Mouse (Mus musculus) embryo, embryonic 11.5 days (tissue): ENCODE results near the gene Mcat.

Experiments used
- DNase-seq: peaks from one replicate; pipeline ENCODE4 v3.0.0-alpha.2; 2012; ENCODE audit warnings: low read depth, low spot score

Mcat gene

DNA sequence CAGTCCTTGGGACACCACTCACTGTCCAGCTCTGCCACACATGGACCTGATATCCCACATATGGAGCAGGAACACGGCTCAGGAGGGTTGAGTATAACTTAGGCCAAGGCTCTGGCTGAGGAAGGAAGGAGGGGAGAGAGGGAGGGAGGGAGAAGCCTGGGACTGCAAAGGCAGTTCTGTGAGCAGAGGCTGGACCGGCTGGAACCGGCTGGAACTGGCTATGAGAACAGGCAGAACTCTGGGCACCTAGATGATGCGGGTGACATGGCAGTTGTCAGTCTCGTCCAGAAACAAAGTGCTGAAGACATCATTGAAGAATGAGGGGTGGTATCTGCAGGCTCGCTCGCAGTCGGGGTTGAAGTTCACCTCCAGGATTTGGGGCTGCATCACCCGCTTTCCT is 13.1 kb upstream of the Mcat start:
- DNase-seq: no peak

GRCm38 (mm10) chr15:83575543-83575942 is 12.0 kb upstream of the Mcat start:
- no peak for DNase-seq

- DNase-seq: no peak
Measured at GRCm38 (mm10) chr15:83574731-83575351, 11.3 kb upstream of the Mcat start.

DNA sequence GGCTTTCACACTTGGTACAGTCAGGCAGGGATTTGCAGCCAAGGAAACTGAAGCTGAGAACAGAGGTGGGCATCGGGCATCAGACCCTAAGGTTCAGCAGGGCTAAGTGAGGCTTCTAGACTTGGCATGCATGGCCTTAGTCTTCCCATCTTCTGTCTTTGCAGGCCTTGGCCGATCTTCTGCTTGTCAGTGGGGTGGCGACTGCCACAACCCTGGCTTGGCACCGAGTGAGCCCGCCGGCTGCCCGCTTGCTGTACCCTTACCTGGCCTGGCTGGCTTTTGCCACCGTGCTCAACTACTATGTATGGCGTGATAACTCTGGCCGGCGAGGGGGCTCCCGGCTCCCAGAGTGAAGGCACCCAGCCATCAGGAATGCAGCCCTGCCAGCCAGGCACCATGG is 10.0 kb upstream of the Mcat start:
- DNase-seq: no peak

DNA sequence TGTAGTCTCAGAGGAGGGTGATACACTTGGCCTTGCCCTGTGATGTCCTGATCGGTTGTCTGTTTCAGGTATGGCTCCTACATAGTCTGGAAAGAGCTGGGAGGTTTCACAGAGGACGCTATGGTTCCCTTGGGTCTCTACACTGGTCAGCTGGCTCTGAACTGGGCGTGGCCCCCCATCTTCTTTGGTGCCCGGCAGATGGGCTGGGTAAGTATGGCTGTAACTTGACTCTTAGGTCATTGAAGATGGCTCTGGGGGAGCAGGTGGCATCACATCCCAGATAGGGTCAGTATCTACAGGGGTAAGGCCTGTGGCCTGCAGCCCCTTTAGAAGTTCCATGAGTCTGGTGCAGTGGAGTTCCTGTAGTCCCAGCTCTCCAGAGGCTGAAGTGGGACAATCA is 8.5 kb upstream of the Mcat start:
- no peak for DNase-seq

- no peak for DNase-seq
Measured at GRCm38 (mm10) chr15:83571636-83572035, 8.0 kb upstream of the Mcat start.

GRCm38 (mm10) chr15:83570641-83571040 is 7.1 kb upstream of the Mcat start:
- no peak for DNase-seq

GRCm38 (mm10) chr15:83569682-83570081 is 6.1 kb upstream of the Mcat start:
- DNase-seq: no peak

- no peak for DNase-seq
Measured at GRCm38 (mm10) chr15:83568544-83568943, 5.0 kb upstream of the Mcat start.

DNA sequence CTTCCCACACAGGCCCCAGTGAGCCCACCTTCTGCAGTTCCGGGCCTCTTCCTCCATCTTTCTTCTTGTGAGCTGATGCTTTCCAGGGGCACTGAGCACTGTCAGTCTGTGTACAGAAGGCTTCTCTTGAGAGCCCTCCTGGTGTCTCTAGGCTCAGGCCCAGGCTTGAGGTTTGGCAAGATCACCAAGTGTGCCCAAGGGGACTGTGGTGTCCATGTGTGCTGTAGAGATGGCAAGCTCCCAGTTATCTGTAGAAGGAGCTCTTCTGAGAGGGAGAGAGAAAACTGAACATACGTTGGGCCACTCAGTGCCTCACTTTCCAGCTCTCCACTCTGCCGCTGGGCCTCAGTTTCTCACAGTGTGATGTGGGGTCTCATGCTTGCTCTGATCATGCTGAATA is 4.1 kb upstream of the Mcat start:
- DNase-seq: no peak

GRCm38 (mm10) chr15:83566006-83566405 is 2.4 kb upstream of the Mcat start:
- no peak for DNase-seq

DNA sequence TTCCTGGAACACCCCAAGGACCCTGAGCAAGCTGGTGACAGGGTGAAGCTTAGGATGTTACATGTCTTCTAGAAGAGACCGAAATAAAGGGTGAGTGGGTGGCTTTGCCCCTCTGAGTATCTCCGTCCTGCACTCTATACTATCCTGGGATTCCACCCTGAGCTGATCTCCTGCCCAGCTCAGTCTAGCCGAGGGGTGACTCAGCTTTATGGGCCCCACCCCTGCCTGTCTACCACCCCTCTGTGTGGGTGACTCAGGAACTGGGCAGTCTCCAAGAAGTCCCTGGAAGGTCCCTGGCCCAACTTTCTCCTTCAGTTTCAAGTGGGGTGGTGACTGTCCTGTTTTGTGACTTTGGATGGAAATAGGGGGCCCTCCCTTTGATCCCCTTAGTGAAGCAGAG is 1.8 kb upstream of the Mcat start:
- no peak for DNase-seq

GRCm38 (mm10) chr15:83563857-83564651 is 467 bp upstream of the Mcat start:
- DNase-seq: no peak

GRCm38 (mm10) chr15:83562626-83563270 is 839 bp downstream of the Mcat start:
- DNase-seq: no peak

DNA sequence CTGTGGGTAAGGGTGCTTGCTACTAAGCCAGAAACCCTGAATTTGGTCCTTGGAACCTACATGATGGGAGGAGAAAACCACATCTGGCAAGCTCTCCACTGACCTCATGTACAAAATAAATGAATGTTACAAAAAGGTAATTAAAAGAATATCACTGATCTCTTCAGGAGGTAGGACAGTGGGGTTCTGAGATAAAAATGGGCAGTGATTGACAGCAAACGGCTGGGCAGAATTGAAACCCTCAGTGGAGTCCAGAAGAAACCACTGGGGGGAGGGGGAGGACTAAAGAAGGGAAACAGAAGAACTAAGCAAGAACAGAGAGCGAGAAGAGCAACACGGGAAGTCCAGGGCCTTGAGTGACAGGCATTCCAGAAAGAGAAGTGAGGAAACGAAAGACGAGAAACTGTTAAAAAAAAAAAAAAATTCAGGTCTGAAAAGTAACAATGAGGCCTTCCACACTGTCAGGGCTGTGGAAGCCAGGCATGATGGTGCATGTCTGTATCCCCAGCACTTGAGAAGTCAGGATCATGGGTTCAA is 2.6 kb downstream of the Mcat start:
- DNase-seq: no peak

- DNase-seq: peak; percentile 84
Measured at GRCm38 (mm10) chr15:83555161-83555974, 8.2 kb downstream of the Mcat start.

- DNase-seq: no peak
Measured at GRCm38 (mm10) chr15:83553831-83554230, 9.8 kb downstream of the Mcat start.

GRCm38 (mm10) chr15:83550137-83550536 is 13.4 kb downstream of the Mcat start:
- DNase-seq: no peak

DNA sequence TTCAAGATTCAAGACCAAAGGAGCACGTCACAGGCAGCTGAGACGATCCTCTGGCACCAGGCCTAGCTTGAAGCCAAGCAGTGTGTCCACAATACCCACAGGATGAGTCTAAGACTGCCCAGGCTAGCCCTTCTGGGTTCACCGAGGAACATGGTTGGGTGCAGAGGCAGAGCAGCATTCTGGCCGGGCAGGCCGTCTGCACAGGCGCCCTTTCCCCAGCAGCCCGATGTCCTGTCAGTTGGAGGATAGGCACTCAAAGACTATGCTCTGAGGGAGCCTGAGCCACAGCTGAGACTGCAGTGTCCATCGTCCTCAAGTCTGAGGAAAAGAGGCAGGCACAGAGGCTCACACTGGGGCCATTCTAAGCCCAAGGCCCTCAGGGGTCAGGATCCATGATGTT is 16.4 kb downstream of the Mcat start:
- no peak for DNase-seq

DNA sequence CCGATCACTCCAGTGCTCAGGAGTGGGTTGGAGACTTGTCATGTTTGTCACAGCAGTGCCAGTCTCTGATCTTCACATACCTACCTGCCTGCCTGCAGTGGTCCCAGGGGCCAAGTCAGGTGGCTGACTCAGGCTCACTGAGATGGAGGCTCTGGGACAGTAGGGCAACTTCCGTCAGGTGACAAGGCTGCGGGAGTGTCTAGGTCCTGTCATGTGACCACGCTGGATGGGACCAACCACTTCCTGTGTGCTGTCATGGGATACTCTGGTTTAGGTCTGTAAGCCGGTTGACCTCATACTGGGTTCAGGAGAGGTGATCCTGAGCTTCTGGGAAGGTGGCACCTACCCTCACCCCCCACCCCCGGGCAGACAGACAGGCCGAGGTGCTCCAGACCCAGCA is 17.6 kb downstream of the Mcat start:
- DNase-seq: no peak

DNA sequence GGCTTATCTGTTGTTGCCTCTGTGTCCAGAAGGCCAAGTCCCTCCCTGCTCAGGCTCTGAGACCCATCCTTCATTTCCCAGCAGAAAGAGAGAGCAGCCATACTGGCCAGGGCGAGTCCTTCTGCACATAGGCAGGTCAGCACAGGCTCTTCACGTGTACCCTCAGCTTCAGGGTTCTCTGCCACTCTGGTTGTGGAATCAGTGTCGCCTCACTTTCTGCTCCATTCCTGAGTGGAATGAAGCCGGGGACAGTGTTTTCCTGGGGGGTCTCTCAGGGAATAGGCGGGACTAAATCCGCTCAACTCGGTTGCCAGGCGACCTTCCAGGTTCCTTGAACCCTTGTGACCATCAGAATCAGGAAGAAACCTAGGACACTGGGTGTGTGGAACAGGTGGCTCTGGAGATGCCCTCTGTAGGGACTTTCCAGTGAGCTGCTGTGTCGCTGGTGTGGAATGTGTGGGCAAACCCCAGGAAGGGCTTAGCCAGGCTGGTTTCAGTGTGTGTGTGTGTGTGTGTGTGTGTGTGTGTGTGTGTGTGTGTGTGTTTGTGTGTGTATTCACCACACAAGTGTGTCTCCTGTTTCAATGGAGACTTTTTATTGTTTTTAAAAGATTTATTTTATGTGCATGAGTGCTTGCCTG is 21.8 kb downstream of the Mcat start:
- DNase-seq: no peak
